Mouse (Mus musculus) c-Kit-positive CD71-negative TER-119-negative erythroid progenitor cells, embryonic 14.5 days (primary cell): Measurements from ENCODE around the gene Bcr.

Experiments
- DNase-seq: peaks from one replicate; pipeline ENCODE4 v3.0.0-alpha.2; 2013; ENCODE audit warnings: low read depth

Bcr gene

DNA sequence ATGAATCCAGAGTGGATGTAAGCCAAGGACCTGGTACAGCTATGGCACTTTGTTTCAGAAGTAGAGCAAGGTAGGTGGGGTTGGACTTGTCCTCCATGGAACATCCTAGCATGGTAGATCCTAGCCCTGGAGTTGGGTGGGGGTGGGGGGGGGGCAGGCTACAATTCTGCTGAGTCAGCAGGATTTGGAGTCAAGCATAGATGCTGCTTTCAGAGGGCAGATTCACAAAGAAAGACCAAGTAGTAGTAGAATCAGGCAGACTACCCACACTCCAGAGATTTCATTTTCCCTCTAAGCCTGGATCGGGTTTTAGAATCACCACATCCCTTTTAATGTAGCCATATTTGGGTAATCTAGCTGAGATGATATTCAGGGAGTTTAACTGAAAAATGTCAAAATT is 33.9 kb downstream of the Bcr start:
- DNase-seq: no peak

DNA sequence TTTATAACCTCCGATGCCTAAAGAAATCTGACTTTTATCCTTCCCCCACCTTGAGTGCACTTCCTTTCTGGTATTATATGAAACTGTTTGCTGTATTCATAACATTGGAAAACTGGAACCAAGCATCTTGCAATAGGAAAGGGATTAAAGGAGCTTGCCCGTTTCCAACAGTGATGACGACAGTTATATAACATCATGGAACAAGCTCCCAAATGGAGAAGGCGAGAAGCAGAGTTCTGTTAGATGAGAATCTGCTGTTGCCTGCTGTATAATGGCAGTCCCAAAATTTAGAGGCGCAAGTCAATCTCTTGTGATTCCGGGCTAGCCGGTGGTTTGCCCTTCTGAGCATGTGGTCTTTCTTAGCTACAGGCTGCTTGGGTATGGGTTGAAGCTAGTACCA is 34.8 kb downstream of the Bcr start:
- no peak for DNase-seq

DNA sequence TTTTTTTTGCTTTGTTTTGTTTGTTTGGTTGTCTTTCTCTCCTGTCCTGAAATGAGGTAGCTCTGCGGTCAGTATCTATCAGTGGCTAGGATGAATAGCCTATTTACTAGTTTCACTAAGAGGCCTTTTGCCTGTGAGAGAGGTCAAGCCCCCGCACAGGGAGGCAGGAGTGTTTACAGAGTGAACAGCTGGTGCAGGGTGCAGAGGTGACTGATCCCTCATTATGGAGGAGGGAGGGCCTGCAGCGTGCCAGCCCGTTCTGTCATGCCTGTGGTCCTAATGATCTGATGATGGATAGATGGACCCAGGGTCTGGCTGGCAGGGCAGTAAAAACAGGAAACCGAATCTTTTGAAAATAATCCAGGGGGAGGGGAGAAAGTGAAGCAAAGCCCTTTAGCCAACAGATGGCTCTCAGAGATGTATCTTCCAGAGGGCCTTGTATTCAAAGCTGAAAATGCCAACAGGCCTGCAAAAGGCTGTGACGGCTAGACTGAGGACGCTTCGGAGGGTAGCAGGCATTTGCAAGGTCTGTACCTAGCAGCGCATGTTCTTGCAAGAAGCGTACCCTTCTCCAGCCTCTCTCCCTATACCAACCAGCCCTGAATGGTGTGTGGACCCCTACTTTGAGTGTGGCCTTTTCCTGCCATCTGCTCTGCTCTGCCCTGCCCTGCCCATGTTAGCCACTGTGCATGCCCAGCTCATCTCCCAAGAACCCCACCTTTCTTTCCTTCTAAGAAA is 38.2 kb downstream of the Bcr start:
- no peak for DNase-seq

GRCm38 (mm10) chr10:75100298-75100697 is 39.9 kb downstream of the Bcr start:
- no peak for DNase-seq

- DNase-seq: no peak
These were observed 43.1 kb downstream of the Bcr start for GRCm38 (mm10) chr10:75103502-75103901.

- DNase-seq: no peak
These were observed 44.1 kb downstream of the Bcr start for GRCm38 (mm10) chr10:75104191-75105098.

GRCm38 (mm10) chr10:75105099-75105461 is 44.7 kb downstream of the Bcr start:
- DNase-seq: peak; percentile 40

GRCm38 (mm10) chr10:75105687-75106086 is 45.3 kb downstream of the Bcr start:
- DNase-seq: no peak

GRCm38 (mm10) chr10:75106940-75107381 is 46.6 kb downstream of the Bcr start:
- DNase-seq: no peak

GRCm38 (mm10) chr10:75108092-75108491 is 47.7 kb downstream of the Bcr start:
- no peak for DNase-seq

GRCm38 (mm10) chr10:75111446-75112201 is 51.2 kb downstream of the Bcr start:
- DNase-seq: no peak

DNA sequence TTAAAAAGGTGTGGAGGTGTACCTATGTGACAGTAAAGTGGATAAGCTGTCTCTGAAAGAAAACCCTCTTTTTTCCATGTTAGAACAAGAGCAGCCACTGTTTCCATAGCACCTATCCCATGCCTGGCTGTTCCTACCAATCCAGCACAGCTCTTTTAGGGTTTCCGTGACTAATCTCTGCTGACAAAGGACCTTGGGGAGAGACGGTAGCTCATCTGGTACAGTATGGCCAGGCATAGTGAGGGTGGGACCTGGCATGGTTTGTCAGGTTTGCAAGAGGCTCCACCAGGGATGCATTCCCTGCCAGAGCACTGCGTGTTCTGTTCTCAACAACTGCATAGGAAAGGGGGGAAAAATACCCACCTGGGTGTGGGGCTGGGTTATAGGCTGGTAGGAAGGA is 52.0 kb downstream of the Bcr start:
- no peak for DNase-seq

- no peak for DNase-seq
These were observed 53.2 kb downstream of the Bcr start for GRCm38 (mm10) chr10:75113620-75114019.

- DNase-seq: no peak
These were observed 54.8 kb downstream of the Bcr start for GRCm38 (mm10) chr10:75115240-75115639.

- no peak for DNase-seq
These were observed 56.6 kb downstream of the Bcr start for GRCm38 (mm10) chr10:75116842-75117457.

GRCm38 (mm10) chr10:75118444-75118843 is 58.1 kb downstream of the Bcr start:
- no peak for DNase-seq

GRCm38 (mm10) chr10:75119396-75119795 is 59.0 kb downstream of the Bcr start:
- DNase-seq: no peak

DNA sequence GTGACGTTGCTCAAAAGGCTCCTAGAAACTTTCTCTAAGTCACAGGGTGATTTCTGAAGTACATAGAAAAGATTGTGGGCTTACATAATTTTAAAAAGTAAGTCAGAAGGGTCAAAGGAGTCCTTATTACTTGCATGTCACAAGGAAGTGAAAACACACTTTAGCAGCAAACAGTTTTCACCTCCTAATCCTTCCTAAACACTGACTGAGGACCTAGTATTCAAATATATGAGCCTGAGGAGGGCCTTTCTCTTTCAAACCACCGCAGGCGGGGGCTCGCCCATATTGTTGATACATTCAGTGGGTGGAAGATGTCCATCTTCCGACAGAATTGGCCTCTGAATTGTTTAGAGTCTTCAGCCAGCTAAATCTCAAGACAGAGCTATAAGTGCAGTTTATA is 59.8 kb downstream of the Bcr start:
- no peak for DNase-seq

DNA sequence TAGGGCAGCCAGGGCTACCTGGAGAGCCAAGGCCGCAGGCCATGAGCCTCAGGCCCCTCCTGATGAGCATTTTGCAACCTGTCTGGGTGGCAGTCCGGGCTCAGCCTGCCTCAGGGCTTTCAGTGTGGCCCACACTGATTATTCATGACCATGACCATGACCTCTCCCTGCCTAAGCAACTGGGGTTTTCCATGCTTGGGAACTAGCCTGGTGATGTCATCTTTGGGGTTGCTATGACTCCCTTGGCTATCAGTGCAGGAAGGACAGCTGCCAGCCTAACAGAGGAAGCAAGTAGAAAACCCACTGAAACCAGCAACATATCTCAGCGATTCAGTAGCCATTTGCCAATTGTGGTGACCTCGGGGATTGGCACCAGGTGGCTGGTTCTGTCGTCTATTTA is 60.6 kb downstream of the Bcr start:
- peak; percentile 54 for DNase-seq

GRCm38 (mm10) chr10:75125577-75125976 is 65.2 kb downstream of the Bcr start:
- no peak for DNase-seq

DNA sequence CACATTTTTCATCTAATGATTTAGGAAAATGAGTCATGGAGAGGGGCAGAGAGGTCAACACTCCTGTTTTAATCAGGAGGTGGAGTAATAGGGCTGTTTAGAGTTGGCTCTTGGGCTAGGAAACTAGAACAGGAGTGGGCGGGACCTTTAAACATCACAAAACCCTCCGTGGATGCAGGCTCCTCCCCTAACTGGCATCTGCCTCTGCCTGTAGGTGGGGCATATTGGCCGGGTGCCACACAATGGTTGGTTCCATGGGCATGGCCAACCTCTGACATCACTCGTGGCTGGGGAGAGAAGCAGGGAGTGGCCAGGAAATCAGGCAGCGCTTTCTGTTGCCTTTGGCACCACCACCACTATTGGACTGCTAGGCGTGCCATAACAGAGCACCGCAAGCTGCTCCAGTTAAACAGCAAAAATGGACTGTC is 68.9 kb downstream of the Bcr start:
- no peak for DNase-seq
